Mouse (Mus musculus) stomach, postnatal 0 days (tissue): ENCODE results near the gene Cygb.
"Not testable (repeated sequence)": the region's sequence is repeated elsewhere in the genome, so short reads cannot be mapped to it uniquely, and the experiment has no call there.

Experiments
- CTCF ChIP-seq: IDR thresholded peaks from 2 replicates; pipeline ENCODE4 v1.5.1; 2016; ENCODE audit warnings: antibody characterized with exemption, low read depth, mild to moderate bottlenecking, moderate library complexity
- EP300 ChIP-seq: optimal IDR thresholded peaks from 2 replicates; pipeline ENCODE3; 2016; ENCODE audit warnings: antibody characterized with exemption

- TF ChIP-seq CTCF: peak; percentile 45
- TF ChIP-seq EP300: not testable (repeated sequence)
Measured at GRCm38 (mm10) chr11:116636607-116637006, 17.5 kb downstream of the Cygb start.
